Mouse (Mus musculus) C2C12 (cell line): ENCODE measurements around the gene Akp3.

Source experiments
- CTCF ChIP-seq: IDR thresholded peaks from one replicate; pipeline ENCODE4 v1.5.1; 2011; ENCODE audit not compliant: control insufficient read depth, insufficient read depth, insufficient read length
- USF1 ChIP-seq: IDR thresholded peaks from one replicate; pipeline ENCODE4 v1.6.1; 2011; ENCODE audit warnings: low read depth, mild to moderate bottlenecking, control low read depth, moderate library complexity

DNA sequence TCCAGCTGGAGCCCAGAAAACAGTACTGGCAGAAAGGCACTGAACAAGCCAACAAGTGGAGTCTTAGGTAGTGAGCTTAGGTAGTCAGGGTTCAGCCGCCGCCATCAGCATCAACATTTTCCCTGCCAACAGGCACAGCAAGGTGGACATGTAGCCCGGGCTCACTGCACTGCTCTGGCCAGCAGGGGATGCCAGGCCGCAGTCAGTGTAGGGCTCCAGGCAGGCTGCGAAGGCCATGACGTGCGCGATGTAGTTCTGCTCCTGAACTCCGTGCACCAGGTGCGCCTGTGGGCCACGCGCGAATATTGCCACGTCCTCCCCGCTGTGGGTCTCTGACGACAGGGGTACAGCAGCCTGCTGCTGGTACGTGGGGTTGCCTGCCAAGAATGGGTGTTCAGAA is 37.8 kb upstream of the Akp3 start:
- TF ChIP-seq CTCF = no peak
- TF ChIP-seq USF1 = no peak
